Mouse (Mus musculus) embryonic facial prominence, embryonic 11.5 days (tissue): Measurements from ENCODE around the gene Gm27027. TPM values are rescaled to one million over a fixed set of nuclear protein-coding genes. Genes with fewer than 3 reads are reported as not detected.

ENCODE experiments used
- ATAC-seq: fragments of 200-750 bp; cut with Nextera tagmentation; replicated peaks from 2 replicates; pipeline ENCODE4 v1.8.0; 2017; ENCODE audit warnings: low read depth; ENCODE audit not compliant: insufficient number of reproducible peaks, low FRiP score, low TSS enrichment
- DNase-seq: peaks from one replicate; pipeline ENCODE4 v3.0.0-alpha.2; 2015; ENCODE audit warnings: low spot score
- H3K27ac ChIP-seq: fragments of 300-500 bp; sonication (generic); replicated peaks from 2 replicates; pipeline ENCODE4 v1.5.1; 2014; ENCODE audit warnings: mild to moderate bottlenecking, low read depth, low read length, control low read depth
- H3K27me3 ChIP-seq: fragments of 300-500 bp; sonication (generic); 2 replicates; pipeline ENCODE4 v1.6.1; 2014; ENCODE audit warnings: mild to moderate bottlenecking, low read length, moderate library complexity, mixed read lengths; ENCODE audit not compliant: control insufficient read depth, insufficient read depth
- H3K36me3 ChIP-seq: fragments of 300-500 bp; sonication (generic); replicated peaks from 2 replicates; pipeline ENCODE4 v1.6.1; 2014; ENCODE audit warnings: low read depth, mild to moderate bottlenecking, low read length, moderate library complexity, mixed read lengths; ENCODE audit not compliant: control insufficient read depth, insufficient read depth
- H3K4me1 ChIP-seq: fragments of 300-500 bp; sonication (generic); 2 replicates; pipeline ENCODE4 v1.6.1; 2014; ENCODE audit warnings: low read length, mixed read lengths; ENCODE audit not compliant: control insufficient read depth, insufficient read depth
- H3K4me2 ChIP-seq: fragments of 300-500 bp; sonication (generic); 2 replicates; pipeline ENCODE4 v1.6.1; 2014; ENCODE audit warnings: low read depth, mild to moderate bottlenecking, control low read depth, low read length, moderate library complexity
- H3K4me3 ChIP-seq: fragments of 300-500 bp; sonication (generic); 2 replicates; pipeline ENCODE4 v1.5.1; 2014; ENCODE audit warnings: low read depth, low read length, control low read depth
- H3K9ac ChIP-seq: fragments of 300-500 bp; sonication (generic); replicated peaks from 2 replicates; pipeline ENCODE4 v1.6.1; 2014; ENCODE audit warnings: mild to moderate bottlenecking, control low read depth, low read length
- H3K9me3 ChIP-seq: fragments of 300-500 bp; sonication (generic); replicated peaks from 2 replicates; pipeline ENCODE4 v1.6.1; 2016; ENCODE audit warnings: mild to moderate bottlenecking, low read length, inconsistent platforms, mixed read lengths; ENCODE audit not compliant: control insufficient read depth
- WGBS: fragments of 180-500 bp; shearing (Covaris S2); extraction: QIAGEN DNeasy Blood & Tissue Kit; methylation state at CpG from one replicate; pipeline ENCODE4 v1.1.7; 2014; 5-methylcytosine and 5-hydroxymethylcytosine counted together
- polyA plus RNA-seq: library from polyadenylated mRNA; unstranded; fragments of >200 nt; fragmentation: Nextera tagmentation; extraction: Ambion mirVana; gene quantifications from 2 replicates; pipeline ENCODE4 v1.2.1, GENCODE M21; 2014

Gene Gm27027
- polyA plus RNA-seq: not detected in 2 replicates

- WGBS: 91% methylated on average over 6 of the region's 6 CpGs
- ATAC-seq (no peak), DNase-seq (no peak)
- Histone ChIP-seq H3K27ac (no peak within 1 kb of the TSS), H3K9ac (no peak within 1 kb of the TSS), H3K4me2 (no peak within 1 kb of the TSS), H3K4me3 (no peak within 1 kb of the TSS), H3K36me3 (peaks cover 3% of the 10 kb centered on the region; the same call in 1 of the 2 replicates), H3K27me3 (no peaks in the 10 kb centered on the region), H3K9me3 (no peaks in the 10 kb centered on the region), H3K4me1 (no peaks in the 10 kb centered on the region)
Observed at GRCm38 (mm10) chr2:93996254-93996653, at the start of gene Gm27027. Gene Gm27027 (minus strand): TSS chr2:93996354.

- WGBS: 82% methylated on average over 6 of the region's 6 CpGs
- ATAC-seq (no peak), DNase-seq (no peak)
- H3K4me3 ChIP-seq: no peak overlapping the region
- H3K4me1 ChIP-seq: no peaks in the 10 kb centered on the region
- H3K27ac ChIP-seq: no peak overlapping the region
- no peaks in the 10 kb centered on the region for H3K36me3 ChIP-seq
- no peak overlapping the region for H3K4me2 ChIP-seq
- no peaks in the 10 kb centered on the region for H3K9me3 ChIP-seq
- no peaks in the 10 kb centered on the region for H3K27me3 ChIP-seq
- no peak overlapping the region for H3K9ac ChIP-seq
Observed at GRCm38 (mm10) chr2:94045411-94046090, 49.4 kb upstream of the Gm27027 start.

- 84% methylated on average over 2 of the region's 2 CpGs for WGBS
- no peaks in the 10 kb centered on the region for H3K9me3 ChIP-seq
- H3K4me3 ChIP-seq: no peak overlapping the region
- no peak overlapping the region for H3K4me2 ChIP-seq
- DNase-seq (no peak), ATAC-seq (no peak)
- H3K27me3 ChIP-seq: no peaks in the 10 kb centered on the region
- no peaks in the 10 kb centered on the region for H3K4me1 ChIP-seq
- no peak overlapping the region for H3K9ac ChIP-seq
- H3K27ac ChIP-seq: no peak overlapping the region
- no peaks in the 10 kb centered on the region for H3K36me3 ChIP-seq
Observed at GRCm38 (mm10) chr2:94044174-94044573, 48.0 kb upstream of the Gm27027 start.

- H3K4me3 ChIP-seq: no peak overlapping the region
- no peaks in the 10 kb centered on the region for H3K9me3 ChIP-seq
- ATAC-seq (0 out of 2 replicates have a peak, but pooled peaks have one; percentile 39), DNase-seq (peak; percentile 47)
- no peaks in the 10 kb centered on the region for H3K4me1 ChIP-seq
- WGBS: 68% methylated on average over 5 of the region's 5 CpGs
- H3K36me3 ChIP-seq: no peaks in the 10 kb centered on the region
- H3K27ac ChIP-seq: no peak overlapping the region
- H3K9ac ChIP-seq: no peak overlapping the region
- no peaks in the 10 kb centered on the region for H3K27me3 ChIP-seq
- H3K4me2 ChIP-seq: no peak overlapping the region
Observed at GRCm38 (mm10) chr2:94043662-94044061, 47.5 kb upstream of the Gm27027 start.

- Histone ChIP-seq H3K4me2 (no peak overlapping the region), H3K9ac (no peak overlapping the region), H3K36me3 (no peaks in the 10 kb centered on the region), H3K27me3 (no peaks in the 10 kb centered on the region), H3K27ac (no peak overlapping the region), H3K4me1 (no peaks in the 10 kb centered on the region), H3K9me3 (no peaks in the 10 kb centered on the region), H3K4me3 (no peak overlapping the region)
- ATAC-seq (no peak), DNase-seq (no peak)
- 94% methylated on average over 3 of the region's 3 CpGs for WGBS
Observed at GRCm38 (mm10) chr2:94042461-94042860, 46.3 kb upstream of the Gm27027 start.

GRCm38 (mm10) chr2:94040391-94041125, 44.4 kb upstream of the Gm27027 start:
- Histone ChIP-seq H3K4me1 (no peaks in the 10 kb centered on the region), H3K9me3 (no peaks in the 10 kb centered on the region), H3K9ac (no peak overlapping the region), H3K4me2 (no peak overlapping the region), H3K27me3 (no peaks in the 10 kb centered on the region), H3K27ac (no peak overlapping the region), H3K36me3 (no peaks in the 10 kb centered on the region), H3K4me3 (no peak overlapping the region)
- WGBS: 92% methylated on average over 5 of the region's 5 CpGs
- ATAC-seq (no peak), DNase-seq (no peak)

- Histone ChIP-seq H3K4me1 (no peaks in the 10 kb centered on the region), H3K27me3 (no peaks in the 10 kb centered on the region), H3K9me3 (no peaks in the 10 kb centered on the region), H3K4me3 (no peak overlapping the region), H3K36me3 (no peaks in the 10 kb centered on the region), H3K27ac (no peak overlapping the region), H3K4me2 (no peak overlapping the region), H3K9ac (no peak overlapping the region)
- ATAC-seq (no peak), DNase-seq (peak; percentile 72)
- 70% methylated on average over 9 of the region's 9 CpGs for WGBS
Observed at GRCm38 (mm10) chr2:94035428-94036331, 39.5 kb upstream of the Gm27027 start.
